28 mouse cellular contexts compared by ENCODE assay signal in genomic region chr15:97346413-97346812, GRCm38 (mm10).
DNase-seq lines count a peak whose midpoint lies in the region; ATAC-seq and TF ChIP-seq lines count a peak whose summit lies in the region.
"Had no signal": no experiment of that assay in that cellular context is flagged by ENCODE, and none has a peak within 500 bp of the region (broad histone marks: within the 10 kb centered on the region; RNA-seq: fewer than 3 reads in every experiment).

No protein-coding gene starts in this region.

- no peak for TF ChIP-seq EP300 in CH12.LX (IDR thresholded peaks at IDR 0.05; ENCODE audit: low read length)

- no peak for TF ChIP-seq CTCF in kidney, adult 2 months (conservative IDR thresholded peaks at IDR 0.05; ENCODE audit: insufficient read depth, insufficient read length, low read depth, low read length)
- no peak for TF ChIP-seq CTCF in liver, adult 2 months (IDR thresholded peaks at IDR 0.05; ENCODE audit: low read depth, low read length)
- no peak for TF ChIP-seq CTCF in CH12.LX (conservative IDR thresholded peaks at IDR 0.05 in 1 of 2, IDR thresholded peaks at IDR 0.05 in 1 of 2; ENCODE audit: low read depth in 2 of 2, low read length in 2 of 2)

- no peaks in the 10 kb centered on the region for H3K79me2 ChIP-seq in liver, adult 2 months (ENCODE audit: control insufficient read depth, insufficient read depth, low read length)
- no peaks in the 10 kb centered on the region for H3K79me2 ChIP-seq in CH12.LX (replicated peaks; ENCODE audit: control insufficient read depth, extremely low read depth, insufficient read depth, poor library complexity, severe bottlenecking)

- no peaks in the 10 kb centered on the region for H3K36me3 ChIP-seq in kidney, adult 2 months (ENCODE audit: control insufficient read depth, insufficient read depth, low read length)
- H3K36me3 ChIP-seq in kidney, embryonic 15.5 days = no peaks in the 10 kb centered on the region
- H3K36me3 ChIP-seq in liver, adult 2 months (ENCODE audit: control insufficient read depth, insufficient read depth, low read length) = no peaks in the 10 kb centered on the region
- no peaks in the 10 kb centered on the region for H3K36me3 ChIP-seq in CH12.LX (replicated peaks in 1 of 2; ENCODE audit: control insufficient read depth in 1 of 2, insufficient read depth in 1 of 2, low read length in 1 of 2)
- H3K36me3 ChIP-seq: embryonic facial prominence, embryonic 10.5 days; embryonic facial prominence, embryonic 12.5 days; forebrain, embryonic 15.5 days; G1E had no signal

- no peak overlapping the region for H3K4me3 ChIP-seq in kidney, adult 2 months (ENCODE audit: insufficient read depth, low read depth, low read length)
- no peak overlapping the region for H3K4me3 ChIP-seq in kidney, embryonic 15.5 days (replicated peaks)
- H3K4me3 ChIP-seq in liver, adult 2 months (ENCODE audit: insufficient read depth, low read depth, low read length) = no peak overlapping the region
- no peak overlapping the region for H3K4me3 ChIP-seq in CH12.LX (replicated peaks in 1 of 3; ENCODE audit: low read depth in 2 of 3, low read length in 2 of 3, poor library complexity in 1 of 3)
- H3K4me3 ChIP-seq: embryonic facial prominence, embryonic 10.5 days; embryonic facial prominence, embryonic 12.5 days; forebrain, embryonic 13.5 days; forebrain, embryonic 15.5 days had no signal

- no peak for TF ChIP-seq POLR2A in kidney, adult 2 months (IDR thresholded peaks at IDR 0.05; ENCODE audit: low read depth, low read length)
- TF ChIP-seq POLR2A in liver, adult 2 months (IDR thresholded peaks at IDR 0.05; ENCODE audit: extremely low read depth, insufficient read depth, low read length) = no peak
- TF ChIP-seq POLR2A in CH12.LX (IDR thresholded peaks at IDR 0.05; ENCODE audit: low read depth, low read length) = no peak

- H3K9ac ChIP-seq in kidney, embryonic 15.5 days = no peak overlapping the region
- H3K9ac ChIP-seq in liver, adult 2 months (ENCODE audit: low read depth, low read length) = no peak overlapping the region
- no peak overlapping the region for H3K9ac ChIP-seq in CH12.LX (ENCODE audit: insufficient read depth, low read depth)
- H3K9ac ChIP-seq: embryonic facial prominence, embryonic 12.5 days; forebrain, embryonic 13.5 days; forebrain, embryonic 15.5 days; forebrain, postnatal 0 days had no signal

- no peak overlapping the region for H3K4me2 ChIP-seq in kidney, embryonic 15.5 days
- H3K4me2 ChIP-seq in CH12.LX (ENCODE audit: insufficient read depth, low read depth, poor library complexity, severe bottlenecking) = no peak overlapping the region
- H3K4me2 ChIP-seq: embryonic facial prominence, embryonic 12.5 days; forebrain, embryonic 13.5 days; forebrain, embryonic 15.5 days had no signal

- in situ Hi-C loops in CH12.LX (cut with MboI; ENCODE audit: low pct_ligation_motif_present, low pct_unique_long_range_greater_than_20kb, low sequenced_read_pairs) = no loop called here

- H3K9me3 ChIP-seq in kidney, embryonic 15.5 days (replicated peaks) = no peaks in the 10 kb centered on the region; the same call in 1 of the 2 replicates
- peaks cover 3% of the 10 kb centered on the region for H3K9me3 ChIP-seq in CH12.LX (replicated peaks; ENCODE audit: low read length)
- H3K9me3 ChIP-seq: embryonic facial prominence, embryonic 10.5 days; embryonic facial prominence, embryonic 12.5 days; forebrain, embryonic 15.5 days; G1E had no signal

- peak; percentile 47 for DNase-seq in kidney, adult 2 months
- DNase-seq in liver, adult 2 months (ENCODE audit: extremely low read depth, low read depth, low spot score) = peak; percentile 13
- no peak for DNase-seq in liver
- no peak for DNase-seq in CH12.LX (ENCODE audit: extremely low read depth)
- peak; percentile 65 for DNase-seq in NIH3T3 (ENCODE audit: low read depth)
- no peak for DNase-seq in adipocyte (ENCODE audit: low spot score)
- DNase-seq in embryo, embryonic 9.5 days (ENCODE audit: extremely low spot score) = no peak
- DNase-seq: adrenal gland, adult 2 months; adrenal gland, postnatal 10 days; adrenal gland, postnatal 25 days; B cell, adult 2 months; cerebellum, adult 11 months; cerebellum, adult 18-20 months; cerebellum, adult 8-10 months; cerebellum, adult 9-11 months; cerebellum, postnatal 14 days; cerebellum, postnatal 36 days; embryo, embryonic 11 days; forebrain, postnatal 0 days had no signal

- no peaks in the 10 kb centered on the region for H3K27me3 ChIP-seq in kidney, adult 2 months (replicated peaks; ENCODE audit: control insufficient read depth, insufficient read depth, low read length)
- H3K27me3 ChIP-seq in kidney, embryonic 15.5 days = no peaks in the 10 kb centered on the region
- H3K27me3 ChIP-seq in liver, adult 2 months (ENCODE audit: control insufficient read depth, insufficient read depth, low read length) = no peaks in the 10 kb centered on the region
- no peaks in the 10 kb centered on the region for H3K27me3 ChIP-seq in CH12.LX (replicated peaks)
- H3K27me3 ChIP-seq: embryonic facial prominence, embryonic 12.5 days; forebrain, embryonic 13.5 days; forebrain, embryonic 15.5 days; Patski had no signal

- dilution Hi-C loops in CH12.LX (cut with MboI; ENCODE audit: extremely low pct_ligation_motif_present, extremely low pct_unique_long_range_greater_than_20kb, low sequenced_read_pairs) = no loop called here

- 76% methylated on average over 5 of the region's 5 CpGs for WGBS in kidney, adult 2 months
- WGBS in kidney, embryonic 15.5 days = 82% methylated on average over 5 of the region's 5 CpGs
- WGBS in liver, adult 2 months = 88% methylated on average over 5 of the region's 5 CpGs

- no peak; the same call in none of the 2 replicates for TF ChIP-seq RAD21 in CH12.LX (IDR thresholded peaks at IDR 0.05; ENCODE audit: low read depth, low read length)

- no peak for ATAC-seq in kidney, embryonic 15.5 days (replicated peaks; ENCODE audit: low FRiP score)
- ATAC-seq: activated CD4-positive, CD25-positive, alpha-beta regulatory T cell, adult 4 months; CD4-positive, CD25-positive, alpha-beta regulatory T cell, adult 4 months; forebrain, embryonic 13.5 days; forebrain, embryonic 15.5 days; forebrain, postnatal 0 days; Patski had no signal

- peaks cover 6% of the 10 kb centered on the region; the same call in 1 of the 2 replicates for H3K4me1 ChIP-seq in kidney, adult 2 months (ENCODE audit: control insufficient read depth, insufficient read depth, low read length)
- no peaks in the 10 kb centered on the region; the same call in 1 of the 2 replicates for H3K4me1 ChIP-seq in kidney, embryonic 15.5 days
- H3K4me1 ChIP-seq in liver, adult 2 months (ENCODE audit: control insufficient read depth, insufficient read depth, low read length) = no peaks in the 10 kb centered on the region
- peaks cover 0 to 56% of the 10 kb centered on the region in 2 experiments; a peak in 2 of 4 replicates for H3K4me1 ChIP-seq in CH12.LX (ENCODE audit: control insufficient read depth in 1 of 2, insufficient read depth in 2 of 2)
- H3K4me1 ChIP-seq: embryonic facial prominence, embryonic 10.5 days; embryonic facial prominence, embryonic 12.5 days; forebrain, embryonic 13.5 days; forebrain, embryonic 15.5 days had no signal

- H3K27ac ChIP-seq in kidney, adult 2 months (ENCODE audit: insufficient read depth, low read depth, low read length) = no peak overlapping the region
- no peak overlapping the region for H3K27ac ChIP-seq in kidney, embryonic 15.5 days
- H3K27ac ChIP-seq in liver, adult 2 months (replicated peaks; ENCODE audit: insufficient read depth, low read depth, low read length) = no peak overlapping the region
- H3K27ac ChIP-seq in CH12.LX (ENCODE audit: insufficient read depth, low read depth) = no peak overlapping the region
- H3K27ac ChIP-seq: embryonic facial prominence, embryonic 10.5 days; embryonic facial prominence, embryonic 12.5 days; forebrain, embryonic 13.5 days; forebrain, embryonic 15.5 days had no signal

TF ChIP-seq in CH12.LX, 34 proteins besides CTCF, POLR2A, EP300 and RAD21:
- TF ChIP-seq SMC3 (IDR thresholded peaks at IDR 0.05; ENCODE audit: low read depth, low read length) = peak; percentile 15; the same call in 1 of the 2 replicates
- peak; percentile 53; the same call in 1 of the 2 replicates for TF ChIP-seq MAFK (IDR thresholded peaks at IDR 0.05; ENCODE audit: insufficient replicate concordance, low read length)
- no peak for TF ChIP-seq NRF1 (IDR thresholded peaks at IDR 0.05; ENCODE audit: low read depth, low read length)
- no peak for TF ChIP-seq BHLHE40 (IDR thresholded peaks at IDR 0.05; ENCODE audit: low read depth, low read length)
- no peak for TF ChIP-seq IRF4 (IDR thresholded peaks at IDR 0.05; ENCODE audit: low read depth, low read length)
- TF ChIP-seq HCFC1 (IDR thresholded peaks at IDR 0.05; ENCODE audit: low read depth, low read length) = no peak
- TF ChIP-seq CHD1 (IDR thresholded peaks at IDR 0.05; ENCODE audit: low read depth, low read length) = no peak

Comparison
In these comparisons a context has a peak if more than half of its experiments do, and no peak if none do; other contexts are left out.
1. DNase-seq: peak in kidney, adult 2 months (single experiment), liver, adult 2 months (single experiment) and NIH3T3 (single experiment); none in liver (single experiment), CH12.LX (single experiment), adipocyte (single experiment) and embryo, embryonic 9.5 days (single experiment).